Mouse (Mus musculus): ENCODE data around the gene Nrn1. TPM values are rescaled to one million over a fixed set of nuclear protein-coding genes. Genes with fewer than 3 reads are reported as not detected.

The Nrn1 gene
- polyA plus RNA-seq, 1 experiment from 2014 or later, result 0.27 TPM

DNA sequence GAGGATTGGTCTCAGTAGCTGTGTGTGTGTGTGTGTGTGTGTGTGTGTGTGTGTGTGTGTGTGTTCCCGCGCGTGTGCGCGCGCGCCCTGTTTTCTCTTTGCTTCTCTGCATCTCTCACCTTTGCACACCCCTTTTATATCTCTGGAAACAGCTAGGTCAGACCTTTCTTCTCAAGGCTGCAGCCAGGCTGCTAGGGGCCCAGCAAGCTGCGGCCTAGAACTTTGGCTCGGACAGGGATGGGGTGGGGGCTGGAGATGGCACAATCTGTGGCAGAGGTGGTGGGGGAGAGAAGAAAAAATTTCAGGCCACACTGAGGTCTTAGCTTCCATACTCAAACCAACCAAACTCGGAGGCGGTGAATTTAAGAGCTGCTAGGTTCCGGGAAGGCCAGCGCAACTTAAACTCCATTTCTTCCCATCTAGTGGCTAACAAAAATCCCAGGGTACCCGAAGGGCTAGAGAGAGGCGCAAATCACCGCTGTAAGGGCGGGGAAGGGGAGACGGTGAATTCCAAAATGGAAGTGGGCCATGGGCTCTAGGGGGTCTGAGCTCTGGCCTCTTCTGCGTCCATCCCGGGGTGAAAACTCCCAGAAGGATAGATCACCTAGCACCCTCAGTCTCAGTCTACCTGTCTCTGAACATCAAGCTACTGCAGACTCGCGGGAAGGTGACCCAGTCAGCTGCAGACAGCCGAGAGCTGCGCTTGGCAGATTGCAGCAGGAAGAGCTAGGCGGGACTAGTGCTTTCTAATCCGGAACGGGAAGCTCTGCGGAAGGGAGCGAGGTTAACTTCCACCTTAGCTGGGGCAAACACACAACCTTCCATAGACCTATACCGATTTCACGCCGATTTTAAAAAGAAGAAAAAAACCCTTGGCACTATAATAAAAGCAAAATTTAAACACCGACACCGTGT is 3.7 kb downstream of the Nrn1 start:
- no peak for ATAC-seq (ENCODE audit: borderline replicate concordance, extremely low read depth, low FRiP score, low TSS enrichment)
- Histone ChIP-seq H3K9ac (no peak overlapping the region), H3K27ac (no peak overlapping the region), H3K27me3 (peaks cover 98% of the 10 kb centered on the region), H3K36me3 (no peaks in the 10 kb centered on the region), H3K4me2 (peak overlapping the region; percentile 53), H3K9me3 (no peaks in the 10 kb centered on the region), H3K4me3 (peak overlapping the region; percentile 29), H3K4me1 (peaks cover 42% of the 10 kb centered on the region)
- WGBS, result 3% methylated on average over 34 of the region's 34 CpGs

DNA sequence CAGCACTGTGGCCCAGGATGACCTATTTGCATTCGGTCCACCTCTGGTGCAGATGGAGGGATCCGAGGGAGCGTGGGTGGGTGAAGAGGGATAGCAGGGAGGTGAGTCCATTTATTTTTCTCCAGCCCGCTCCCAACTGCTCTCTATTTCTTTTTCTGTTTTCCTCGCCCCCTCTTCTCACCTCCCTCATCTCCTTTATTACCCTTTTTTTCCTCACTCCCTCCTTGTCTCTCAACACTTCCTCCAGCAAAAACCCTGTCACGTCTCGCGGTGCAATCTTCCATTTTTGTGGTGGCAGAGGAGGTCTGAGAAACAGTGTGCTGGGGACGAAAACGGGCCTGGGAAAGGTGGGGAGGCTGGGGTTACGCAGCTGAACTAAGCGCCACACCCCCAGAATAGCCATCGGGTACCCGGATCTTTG is 4.6 kb downstream of the Nrn1 start:
- no peak for ATAC-seq (ENCODE audit: borderline replicate concordance, extremely low read depth, low FRiP score, low TSS enrichment)
- Histone ChIP-seq H3K27ac (no peak overlapping the region), H3K4me3 (no peak overlapping the region), H3K9ac (no peak overlapping the region), H3K4me1 (peaks cover 35% of the 10 kb centered on the region), H3K9me3 (no peaks in the 10 kb centered on the region), H3K27me3 (peaks cover 97% of the 10 kb centered on the region), H3K36me3 (no peaks in the 10 kb centered on the region), H3K4me2 (no peak overlapping the region)
- WGBS, result 9% methylated on average over 14 of the region's 14 CpGs

- no peak for ATAC-seq (ENCODE audit: borderline replicate concordance, extremely low read depth, low FRiP score, low TSS enrichment)
- H3K9ac ChIP-seq, result no peak overlapping the region
- 8% methylated on average over 13 of the region's 13 CpGs for WGBS
- H3K27me3 ChIP-seq, result peaks cover 97% of the 10 kb centered on the region
- peaks cover 34% of the 10 kb centered on the region for H3K4me1 ChIP-seq
- no peak overlapping the region for H3K27ac ChIP-seq
- no peaks in the 10 kb centered on the region for H3K9me3 ChIP-seq
- no peak overlapping the region for H3K4me3 ChIP-seq
- no peaks in the 10 kb centered on the region for H3K36me3 ChIP-seq
- H3K4me2 ChIP-seq, result no peak overlapping the region
These were observed 5.1 kb downstream of the Nrn1 start for GRCm38 (mm10) chr13:36729731-36730340.

- ATAC-seq (ENCODE audit: borderline replicate concordance, extremely low read depth, low FRiP score, low TSS enrichment), result no peak
- H3K9me3 ChIP-seq, result no peaks in the 10 kb centered on the region
- no peak overlapping the region for H3K4me2 ChIP-seq
- no peak overlapping the region for H3K9ac ChIP-seq
- H3K4me1 ChIP-seq, result peaks cover 39% of the 10 kb centered on the region
- no peaks in the 10 kb centered on the region for H3K36me3 ChIP-seq
- H3K4me3 ChIP-seq, result no peak overlapping the region
- no peak overlapping the region for H3K27ac ChIP-seq
- WGBS, result 11% methylated on average over 5 of the region's 5 CpGs
- H3K27me3 ChIP-seq, result peaks cover 97% of the 10 kb centered on the region
These were observed 6.4 kb downstream of the Nrn1 start for GRCm38 (mm10) chr13:36728509-36728908.

GRCm38 (mm10) chr13:36727779-36728470 is 7.0 kb downstream of the Nrn1 start:
- Histone ChIP-seq H3K36me3 (no peaks in the 10 kb centered on the region), H3K9ac (no peak overlapping the region), H3K27me3 (peaks cover 97% of the 10 kb centered on the region), H3K27ac (no peak overlapping the region), H3K9me3 (no peaks in the 10 kb centered on the region), H3K4me2 (peak overlapping the region; percentile 58), H3K4me3 (peak overlapping the region; percentile 35), H3K4me1 (peaks cover 39% of the 10 kb centered on the region)
- ATAC-seq (ENCODE audit: borderline replicate concordance, extremely low read depth, low FRiP score, low TSS enrichment), result no peak
- WGBS, result 2% methylated on average over 23 of the region's 23 CpGs

- H3K27ac ChIP-seq, result no peak overlapping the region
- no peaks in the 10 kb centered on the region for H3K36me3 ChIP-seq
- H3K9ac ChIP-seq, result no peak overlapping the region
- H3K4me3 ChIP-seq, result peak overlapping the region; percentile 35
- peaks cover 36% of the 10 kb centered on the region for H3K4me1 ChIP-seq
- WGBS, result under 1% methylated on average over 34 of the region's 34 CpGs
- peaks cover 97% of the 10 kb centered on the region for H3K27me3 ChIP-seq
- peak overlapping the region; percentile 58 for H3K4me2 ChIP-seq
- no peaks in the 10 kb centered on the region for H3K9me3 ChIP-seq
- peak; percentile 10; the same call in 1 of the 2 replicates for ATAC-seq (ENCODE audit: borderline replicate concordance, extremely low read depth, low FRiP score, low TSS enrichment)
These were observed 7.8 kb downstream of the Nrn1 start for GRCm38 (mm10) chr13:36726951-36727778.

- Histone ChIP-seq H3K27me3 (peaks cover 97% of the 10 kb centered on the region), H3K4me3 (peak overlapping the region; percentile 35), H3K9me3 (no peaks in the 10 kb centered on the region), H3K36me3 (no peaks in the 10 kb centered on the region), H3K4me2 (peak overlapping the region; percentile 58), H3K4me1 (peaks cover 30% of the 10 kb centered on the region), H3K27ac (no peak overlapping the region), H3K9ac (no peak overlapping the region)
- ATAC-seq (ENCODE audit: borderline replicate concordance, extremely low read depth, low FRiP score, low TSS enrichment), result no peak
- under 1% methylated on average over 24 of the region's 24 CpGs for WGBS
These were observed 8.4 kb downstream of the Nrn1 start for GRCm38 (mm10) chr13:36726551-36726950.

DNA sequence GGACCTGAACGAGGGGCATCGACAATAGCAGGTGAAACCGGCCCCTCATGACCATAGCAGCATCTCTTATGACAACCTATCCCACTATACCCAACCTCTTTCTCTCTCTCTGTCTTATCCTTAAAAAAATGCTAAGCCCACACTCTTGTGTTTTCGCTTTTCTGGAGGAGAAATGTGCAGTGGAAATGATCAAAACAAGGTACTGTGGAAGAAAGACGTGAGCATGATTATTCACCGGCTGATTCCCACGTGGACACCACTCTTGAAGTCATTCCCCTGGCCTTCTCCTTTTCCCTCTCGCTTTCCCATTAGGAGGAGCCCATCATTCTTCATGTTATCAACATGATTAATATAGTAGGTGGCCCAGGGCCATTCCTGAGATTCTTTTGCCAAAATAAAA is 9.1 kb downstream of the Nrn1 start:
- Histone ChIP-seq H3K9me3 (no peaks in the 10 kb centered on the region), H3K27me3 (peaks cover 97% of the 10 kb centered on the region), H3K9ac (no peak overlapping the region), H3K27ac (no peak overlapping the region), H3K36me3 (no peaks in the 10 kb centered on the region), H3K4me2 (no peak overlapping the region), H3K4me1 (peaks cover 27% of the 10 kb centered on the region), H3K4me3 (no peak overlapping the region)
- 2% methylated on average over 8 of the region's 8 CpGs for WGBS
- ATAC-seq (ENCODE audit: borderline replicate concordance, extremely low read depth, low FRiP score, low TSS enrichment), result no peak

DNA sequence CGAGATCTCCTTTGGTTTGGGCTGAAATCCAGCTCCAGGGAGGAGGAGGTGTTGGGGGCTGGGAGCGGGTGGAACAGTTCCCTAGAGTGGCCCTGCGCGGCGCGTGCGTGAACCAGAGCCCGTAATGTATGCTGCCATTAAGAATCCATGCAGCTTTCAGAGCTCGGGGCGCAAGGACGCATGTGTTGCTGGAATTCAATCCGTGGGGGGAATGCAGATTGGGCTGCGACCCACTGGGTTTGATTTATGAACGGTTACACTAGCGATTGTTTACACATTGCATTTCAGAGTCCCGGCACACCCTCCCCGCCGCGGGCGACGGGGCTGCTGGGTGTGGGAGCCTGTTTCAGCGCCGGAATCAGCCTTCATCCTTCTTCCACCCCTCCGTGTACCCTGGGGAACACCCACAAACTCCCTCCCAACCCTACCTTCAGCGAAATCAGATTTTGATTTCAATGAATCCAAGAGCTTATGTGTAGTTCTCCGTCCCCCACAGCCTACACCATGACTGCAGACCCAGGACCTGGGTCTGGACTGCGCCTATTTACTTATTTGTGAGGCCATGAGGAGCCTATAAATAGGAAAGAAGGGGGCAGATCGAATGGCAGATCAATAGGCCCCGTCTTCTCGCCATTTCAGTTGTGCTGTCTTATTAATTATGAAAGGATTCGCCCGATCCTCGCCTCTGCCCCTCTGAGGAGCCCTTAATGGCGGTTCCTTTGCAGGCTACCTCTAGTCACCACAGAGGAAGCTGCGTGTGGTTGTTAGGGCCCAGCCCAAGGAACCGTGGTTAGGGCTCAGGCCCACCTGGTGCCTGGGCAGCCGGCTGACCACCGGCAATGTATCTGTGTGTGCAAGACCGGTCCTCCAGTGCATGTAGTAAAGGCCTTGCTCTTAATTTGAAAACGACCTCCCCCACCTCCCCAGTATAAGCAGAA is 10.1 kb downstream of the Nrn1 start:
- WGBS, result 1% methylated on average over 40 of the region's 40 CpGs
- no peak overlapping the region for H3K27ac ChIP-seq
- H3K36me3 ChIP-seq, result no peaks in the 10 kb centered on the region
- H3K4me2 ChIP-seq, result peak overlapping the region; percentile 39
- no peak for ATAC-seq (ENCODE audit: borderline replicate concordance, extremely low read depth, low FRiP score, low TSS enrichment)
- H3K9ac ChIP-seq, result no peak overlapping the region
- no peaks in the 10 kb centered on the region for H3K9me3 ChIP-seq
- peaks cover 27% of the 10 kb centered on the region for H3K4me1 ChIP-seq
- peaks cover 98% of the 10 kb centered on the region for H3K27me3 ChIP-seq
- peak overlapping the region; percentile 7; the same call in 1 of the 2 replicates for H3K4me3 ChIP-seq

DNA sequence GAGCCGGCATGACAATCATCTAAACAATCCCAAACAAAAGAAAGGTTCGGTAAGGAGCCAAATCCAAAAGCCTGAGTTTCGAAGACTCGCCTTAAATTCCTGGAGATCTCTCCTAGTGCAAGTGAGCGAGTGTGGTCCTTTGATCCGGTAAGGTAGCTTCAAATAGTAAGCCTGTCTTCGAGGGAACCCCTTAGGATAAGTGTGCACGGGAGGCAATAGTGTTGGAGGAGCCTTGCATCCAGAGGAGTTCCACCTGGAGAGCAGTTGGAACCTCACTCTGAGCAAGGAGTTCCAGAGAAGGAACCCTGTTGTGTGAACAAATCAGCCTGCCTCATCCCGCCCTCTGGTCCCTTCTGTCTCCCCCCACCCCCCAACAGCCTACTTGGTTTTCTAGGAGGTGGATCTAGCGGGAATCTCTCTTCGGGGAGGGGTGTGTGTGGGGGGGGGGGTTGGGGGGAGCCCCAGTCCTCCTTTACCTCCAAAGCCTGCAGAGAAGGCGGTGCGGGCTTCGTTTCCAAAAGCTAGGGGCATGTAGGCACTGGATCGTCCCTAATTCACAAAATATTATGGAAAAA is 11.1 kb downstream of the Nrn1 start:
- H3K4me1 ChIP-seq, result peaks cover 27% of the 10 kb centered on the region
- WGBS, result 1% methylated on average over 13 of the region's 15 CpGs
- ATAC-seq (ENCODE audit: borderline replicate concordance, extremely low read depth, low FRiP score, low TSS enrichment), result no peak
- peaks cover 92% of the 10 kb centered on the region for H3K27me3 ChIP-seq
- H3K4me3 ChIP-seq, result no peak overlapping the region
- H3K9me3 ChIP-seq, result no peaks in the 10 kb centered on the region
- no peaks in the 10 kb centered on the region for H3K36me3 ChIP-seq
- H3K4me2 ChIP-seq, result no peak overlapping the region
- no peak overlapping the region for H3K9ac ChIP-seq
- no peak overlapping the region for H3K27ac ChIP-seq

Data from lung, embryonic 15.5 days (tissue).